Mouse (Mus musculus): Measurements from ENCODE around the gene Magi1. TPM values are rescaled to one million over a fixed set of nuclear protein-coding genes. Genes with fewer than 3 reads are reported as not detected.
A peak's percentile ranks its signal among the peaks of the same experiment; 100 is the strongest.

Magi1 gene
- polyA plus RNA-seq, 1 experiment from 2014 or later = 10.9 TPM

DNA sequence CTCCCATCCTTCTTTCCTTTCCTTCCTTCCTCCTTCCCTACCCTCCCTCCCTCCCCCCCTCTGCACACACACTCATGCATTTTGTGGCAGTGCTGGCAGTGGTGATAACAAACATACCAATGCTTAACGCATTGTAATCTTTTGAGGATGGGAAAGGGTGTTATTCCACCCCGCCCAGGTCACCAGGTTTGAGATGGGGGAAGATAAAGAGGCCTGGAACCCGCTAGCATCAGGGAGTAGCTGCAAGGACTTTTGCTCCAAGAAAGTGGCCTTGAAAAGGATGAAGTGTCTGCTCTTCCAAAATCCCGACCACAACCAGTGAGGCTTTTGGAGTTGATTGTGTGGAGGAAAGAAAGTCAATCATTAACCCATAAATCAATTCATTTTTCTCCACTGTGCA, 218.9 kb downstream of the Magi1 start:
- peaks cover 20% of the 10 kb centered on the region for H3K4me1 ChIP-seq (ENCODE audit: control insufficient read depth, insufficient read depth, low read length)

DNA sequence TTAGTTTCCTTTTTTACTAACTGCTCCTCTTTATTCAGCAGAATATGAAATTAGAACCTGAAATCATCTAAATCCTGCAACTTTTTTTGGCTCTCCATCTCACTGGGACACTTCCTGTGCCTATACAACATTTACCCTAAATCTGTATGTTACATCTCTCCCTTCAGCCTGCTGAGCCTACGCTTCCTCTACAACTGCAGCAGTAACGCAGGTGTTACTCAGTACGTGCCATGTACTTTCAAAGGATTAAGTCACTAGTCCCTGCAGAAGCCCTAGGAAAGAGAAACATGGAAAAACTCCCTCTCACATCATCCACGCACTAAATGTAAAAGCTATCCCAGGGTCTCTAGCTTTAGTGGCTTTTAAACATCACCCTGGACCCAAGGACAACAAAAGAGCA, 220.2 kb downstream of the Magi1 start:
- no peaks in the 10 kb centered on the region for H3K9me3 ChIP-seq (ENCODE audit: control insufficient read depth, low read length)
- H3K27ac ChIP-seq (ENCODE audit: low read depth, low read length) = no peak overlapping the region
- ATAC-seq (ENCODE audit: low FRiP score, low TSS enrichment) = no peak
- H3K4me1 ChIP-seq (ENCODE audit: control insufficient read depth, insufficient read depth, low read length) = peaks cover 12% of the 10 kb centered on the region; the same call in 1 of the 2 replicates
- no peak overlapping the region for H3K4me3 ChIP-seq (ENCODE audit: low read length)
- no peaks in the 10 kb centered on the region for H3K27me3 ChIP-seq (ENCODE audit: control insufficient read depth, insufficient read depth, low read length)
- H3K9ac ChIP-seq (ENCODE audit: low read depth, low read length) = no peak overlapping the region
- WGBS = 89% methylated on average over 4 of the region's 4 CpGs
- no peaks in the 10 kb centered on the region for H3K36me3 ChIP-seq (ENCODE audit: control insufficient read depth, insufficient read depth, low read length)
- H3K4me2 ChIP-seq (replicated peaks; ENCODE audit: low read depth, low read length) = no peak overlapping the region

More for the DNA sequence above, 218.9 kb downstream of the Magi1 start:
- Histone ChIP-seq H3K9me3 (ENCODE audit: control insufficient read depth, low read length) (no peaks in the 10 kb centered on the region), H3K36me3 (ENCODE audit: control insufficient read depth, insufficient read depth, low read length) (no peaks in the 10 kb centered on the region), H3K27ac (ENCODE audit: low read depth, low read length) (no peak overlapping the region), H3K4me3 (ENCODE audit: low read length) (no peak overlapping the region), H3K27me3 (ENCODE audit: control insufficient read depth, insufficient read depth, low read length) (no peaks in the 10 kb centered on the region), H3K9ac (ENCODE audit: low read depth, low read length) (no peak overlapping the region), H3K4me2 (replicated peaks; ENCODE audit: low read depth, low read length) (no peak overlapping the region)
- WGBS = 55% methylated on average over 4 of the region's 4 CpGs
- ATAC-seq (ENCODE audit: low FRiP score, low TSS enrichment) = no peak

DNA sequence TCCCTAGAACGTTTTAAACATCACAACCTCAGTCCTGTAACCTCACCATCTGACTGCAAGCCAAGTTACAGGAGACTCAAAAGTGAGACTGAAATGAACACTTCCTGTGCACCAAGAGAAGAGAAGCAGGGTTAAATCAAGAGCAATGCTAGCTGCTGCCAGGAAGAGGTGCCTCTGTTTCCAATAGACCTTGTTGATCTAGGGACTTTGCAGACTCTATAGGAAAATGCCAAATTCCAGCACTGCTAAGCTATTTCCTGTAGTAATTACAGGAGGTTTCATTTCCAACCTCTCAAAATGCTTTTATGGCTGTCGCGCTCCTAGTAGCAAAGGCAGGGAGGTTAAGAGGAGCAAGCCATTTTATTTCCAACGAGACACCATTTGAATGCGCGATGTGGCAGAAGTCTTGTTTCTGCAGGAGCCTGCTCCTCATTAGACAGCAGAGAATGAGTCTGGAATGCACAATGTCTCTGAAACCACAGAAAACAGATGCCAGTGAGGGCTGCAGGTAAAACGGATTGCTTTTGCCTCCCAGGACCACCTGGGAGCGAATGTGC, 222.2 kb downstream of the Magi1 start:
- no peak overlapping the region for H3K9ac ChIP-seq (ENCODE audit: low read depth, low read length)
- WGBS = 53% methylated on average over 8 of the region's 8 CpGs
- H3K4me2 ChIP-seq (replicated peaks; ENCODE audit: low read depth, low read length) = no peak overlapping the region
- peak overlapping the region; percentile 10; the same call in 1 of the 2 replicates for H3K27ac ChIP-seq (ENCODE audit: low read depth, low read length)
- no peaks in the 10 kb centered on the region for H3K36me3 ChIP-seq (ENCODE audit: control insufficient read depth, insufficient read depth, low read length)
- no peaks in the 10 kb centered on the region for H3K27me3 ChIP-seq (ENCODE audit: control insufficient read depth, insufficient read depth, low read length)
- no peaks in the 10 kb centered on the region for H3K9me3 ChIP-seq (ENCODE audit: control insufficient read depth, low read length)
- H3K4me1 ChIP-seq (ENCODE audit: control insufficient read depth, insufficient read depth, low read length) = peaks cover 12% of the 10 kb centered on the region; the same call in 1 of the 2 replicates
- no peak overlapping the region for H3K4me3 ChIP-seq (ENCODE audit: low read length)
- ATAC-seq (ENCODE audit: low FRiP score, low TSS enrichment) = no peak

DNA sequence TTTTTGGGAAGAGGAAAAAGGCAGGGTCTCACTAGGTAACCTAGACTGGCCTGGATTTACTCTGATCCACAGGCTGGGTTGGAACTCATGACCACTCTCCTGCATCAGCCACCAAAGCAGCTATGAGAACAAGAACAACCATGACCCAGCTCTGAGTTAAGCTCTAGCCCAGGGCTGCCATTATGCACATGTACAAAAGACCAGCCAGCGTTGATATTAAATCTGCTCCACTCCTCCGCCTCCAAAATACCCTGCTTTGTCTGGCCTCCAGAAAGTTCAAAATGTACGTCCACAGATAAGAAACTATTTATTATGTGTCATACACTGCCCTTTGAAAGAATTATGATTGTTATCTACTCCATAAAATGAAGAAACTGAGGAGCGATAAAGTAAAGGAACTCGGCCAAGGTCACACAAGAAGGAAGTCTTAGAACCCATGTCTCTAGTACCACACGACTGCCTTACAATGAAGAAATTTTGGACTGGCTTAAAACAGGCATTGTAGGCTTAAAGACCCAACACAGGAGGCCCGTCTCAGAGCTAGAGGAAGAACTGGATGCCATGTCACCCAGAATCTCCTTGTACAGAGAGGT, 223.0 kb downstream of the Magi1 start:
- no peak overlapping the region for H3K9ac ChIP-seq (ENCODE audit: low read depth, low read length)
- H3K9me3 ChIP-seq (ENCODE audit: control insufficient read depth, low read length) = no peaks in the 10 kb centered on the region
- H3K4me2 ChIP-seq (replicated peaks; ENCODE audit: low read depth, low read length) = no peak overlapping the region
- peak overlapping the region; percentile 10; the same call in 1 of the 2 replicates for H3K27ac ChIP-seq (ENCODE audit: low read depth, low read length)
- peaks cover 12% of the 10 kb centered on the region; the same call in 1 of the 2 replicates for H3K4me1 ChIP-seq (ENCODE audit: control insufficient read depth, insufficient read depth, low read length)
- ATAC-seq (ENCODE audit: low FRiP score, low TSS enrichment) = no peak
- H3K27me3 ChIP-seq (ENCODE audit: control insufficient read depth, insufficient read depth, low read length) = no peaks in the 10 kb centered on the region
- no peak overlapping the region for H3K4me3 ChIP-seq (ENCODE audit: low read length)
- H3K36me3 ChIP-seq (ENCODE audit: control insufficient read depth, insufficient read depth, low read length) = no peaks in the 10 kb centered on the region
- WGBS = 65% methylated on average over 7 of the region's 7 CpGs

DNA sequence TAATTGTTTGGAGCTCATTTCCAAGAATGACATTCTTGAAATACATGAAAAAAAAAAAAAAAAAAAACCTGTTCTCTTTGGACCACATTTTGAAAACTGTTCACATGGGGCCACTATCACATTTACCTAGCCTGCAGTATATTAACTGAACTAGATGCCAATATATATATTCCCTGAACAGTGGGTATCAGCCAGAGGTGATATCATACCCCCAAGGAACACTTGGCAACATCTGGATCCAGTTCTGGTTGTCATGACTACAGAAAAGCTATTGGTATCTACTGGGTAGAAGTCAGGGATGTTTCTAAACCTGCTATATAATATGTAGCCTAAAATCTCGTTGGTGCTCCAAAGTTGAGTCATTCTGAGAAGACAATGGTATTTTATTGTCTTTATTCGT, 224.6 kb downstream of the Magi1 start:
- Histone ChIP-seq H3K27me3 (ENCODE audit: control insufficient read depth, insufficient read depth, low read length) (no peaks in the 10 kb centered on the region), H3K4me2 (replicated peaks; ENCODE audit: low read depth, low read length) (no peak overlapping the region), H3K36me3 (ENCODE audit: control insufficient read depth, insufficient read depth, low read length) (no peaks in the 10 kb centered on the region), H3K27ac (ENCODE audit: low read depth, low read length) (no peak overlapping the region), H3K9ac (ENCODE audit: low read depth, low read length) (no peak overlapping the region), H3K4me1 (ENCODE audit: control insufficient read depth, insufficient read depth, low read length) (peaks cover 12% of the 10 kb centered on the region; the same call in 1 of the 2 replicates), H3K4me3 (ENCODE audit: low read length) (no peak overlapping the region), H3K9me3 (ENCODE audit: control insufficient read depth, low read length) (no peaks in the 10 kb centered on the region)
- ATAC-seq (ENCODE audit: low FRiP score, low TSS enrichment) = no peak
- WGBS = 91% methylated on average over 2 of the region's 2 CpGs

DNA sequence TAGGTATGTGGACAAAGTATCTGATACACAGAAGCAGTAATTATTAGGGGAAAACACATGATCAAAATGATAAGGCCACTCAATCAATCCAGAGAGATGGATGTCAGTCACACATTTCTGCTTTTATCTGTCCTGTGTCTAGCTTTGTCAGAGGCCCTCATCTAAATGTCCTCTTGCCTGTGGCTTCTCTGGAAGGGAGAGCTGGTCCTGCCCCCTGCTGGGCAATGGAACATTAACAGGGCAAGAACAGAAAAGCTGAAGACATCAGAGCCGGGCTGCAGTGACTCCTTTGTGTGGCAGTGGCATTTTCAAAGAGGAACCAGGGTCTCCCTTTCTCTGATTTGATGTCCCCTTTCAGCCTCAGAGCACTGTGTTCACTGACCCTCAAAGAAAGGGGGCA, 229.8 kb downstream of the Magi1 start:
- H3K9ac ChIP-seq (ENCODE audit: low read depth, low read length) = no peak overlapping the region
- no peaks in the 10 kb centered on the region for H3K4me1 ChIP-seq (ENCODE audit: control insufficient read depth, insufficient read depth, low read length)
- H3K4me3 ChIP-seq (ENCODE audit: low read length) = no peak overlapping the region
- no peaks in the 10 kb centered on the region for H3K27me3 ChIP-seq (ENCODE audit: control insufficient read depth, insufficient read depth, low read length)
- no peak overlapping the region for H3K4me2 ChIP-seq (replicated peaks; ENCODE audit: low read depth, low read length)
- no peaks in the 10 kb centered on the region for H3K36me3 ChIP-seq (ENCODE audit: control insufficient read depth, insufficient read depth, low read length)
- whole genome bisulfite sequencing = 21% methylated on average over 1 of the region's 1 CpGs
- 0 out of 2 replicates have a peak, but pooled peaks have one; percentile 55 for ATAC-seq (ENCODE audit: low FRiP score, low TSS enrichment)
- H3K27ac ChIP-seq (ENCODE audit: low read depth, low read length) = no peak overlapping the region
- no peaks in the 10 kb centered on the region for H3K9me3 ChIP-seq (ENCODE audit: control insufficient read depth, low read length)

DNA sequence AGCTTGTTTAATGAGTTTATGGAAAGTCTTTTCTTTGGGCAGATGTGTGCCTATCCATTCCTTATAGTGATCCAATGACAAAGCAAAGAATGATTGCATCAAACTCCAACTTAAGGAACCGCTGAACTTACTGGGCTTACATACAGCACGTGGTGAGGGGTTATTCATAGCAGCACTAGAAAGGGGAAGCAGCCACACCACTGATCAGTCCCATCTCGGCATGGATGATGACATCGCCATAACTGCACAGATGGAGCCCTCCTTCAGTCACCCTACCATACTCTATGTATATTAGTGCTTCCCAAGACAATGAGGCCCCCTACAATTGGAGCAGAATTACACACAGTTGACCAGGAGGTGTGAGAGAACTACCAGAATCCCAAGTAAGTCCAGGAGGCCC, 238.5 kb downstream of the Magi1 start:
- H3K4me3 ChIP-seq (ENCODE audit: low read length) = no peak overlapping the region
- WGBS = 93% methylated on average over 4 of the region's 4 CpGs
- H3K9me3 ChIP-seq (ENCODE audit: control insufficient read depth, low read length) = no peaks in the 10 kb centered on the region
- 0 out of 2 replicates have a peak, but pooled peaks cover 4% of the 10 kb centered on the region for H3K4me1 ChIP-seq (ENCODE audit: control insufficient read depth, insufficient read depth, low read length)
- no peak overlapping the region for H3K27ac ChIP-seq (ENCODE audit: low read depth, low read length)
- ATAC-seq (ENCODE audit: low FRiP score, low TSS enrichment) = no peak
- no peaks in the 10 kb centered on the region for H3K36me3 ChIP-seq (ENCODE audit: control insufficient read depth, insufficient read depth, low read length)
- H3K9ac ChIP-seq (ENCODE audit: low read depth, low read length) = no peak overlapping the region
- H3K27me3 ChIP-seq (ENCODE audit: control insufficient read depth, insufficient read depth, low read length) = no peaks in the 10 kb centered on the region
- H3K4me2 ChIP-seq (replicated peaks; ENCODE audit: low read depth, low read length) = no peak overlapping the region

DNA sequence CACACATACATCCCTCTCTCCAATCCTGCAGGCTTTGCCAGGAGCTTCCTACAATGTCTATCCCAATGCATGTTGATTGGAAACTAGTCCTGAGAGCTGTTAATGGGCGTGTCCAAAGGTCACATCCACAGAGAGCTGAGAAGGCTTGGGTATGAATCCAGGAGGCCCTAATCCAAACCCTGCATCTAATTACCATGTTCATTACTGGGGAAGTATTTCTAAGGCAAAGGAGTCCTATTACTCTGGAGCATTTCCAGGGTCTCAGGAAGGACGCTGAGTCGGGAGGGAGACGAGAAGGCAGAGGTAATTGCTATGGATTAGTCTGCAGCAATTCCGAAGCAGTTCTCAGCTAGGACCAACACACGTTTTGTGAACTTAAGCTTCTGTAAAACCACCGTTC, 240.3 kb downstream of the Magi1 start:
- H3K9me3 ChIP-seq (ENCODE audit: control insufficient read depth, low read length) = peaks cover 4% of the 10 kb centered on the region; the same call in 1 of the 2 replicates
- no peak overlapping the region for H3K4me3 ChIP-seq (ENCODE audit: low read length)
- no peaks in the 10 kb centered on the region for H3K36me3 ChIP-seq (ENCODE audit: control insufficient read depth, insufficient read depth, low read length)
- no peak overlapping the region for H3K27ac ChIP-seq (ENCODE audit: low read depth, low read length)
- no peak overlapping the region for H3K4me2 ChIP-seq (replicated peaks; ENCODE audit: low read depth, low read length)
- H3K4me1 ChIP-seq (ENCODE audit: control insufficient read depth, insufficient read depth, low read length) = 0 out of 2 replicates have a peak, but pooled peaks cover 4% of the 10 kb centered on the region
- H3K9ac ChIP-seq (ENCODE audit: low read depth, low read length) = no peak overlapping the region
- no peak for ATAC-seq (ENCODE audit: low FRiP score, low TSS enrichment)
- no peaks in the 10 kb centered on the region for H3K27me3 ChIP-seq (ENCODE audit: control insufficient read depth, insufficient read depth, low read length)
- 56% methylated on average over 7 of the region's 7 CpGs for WGBS

DNA sequence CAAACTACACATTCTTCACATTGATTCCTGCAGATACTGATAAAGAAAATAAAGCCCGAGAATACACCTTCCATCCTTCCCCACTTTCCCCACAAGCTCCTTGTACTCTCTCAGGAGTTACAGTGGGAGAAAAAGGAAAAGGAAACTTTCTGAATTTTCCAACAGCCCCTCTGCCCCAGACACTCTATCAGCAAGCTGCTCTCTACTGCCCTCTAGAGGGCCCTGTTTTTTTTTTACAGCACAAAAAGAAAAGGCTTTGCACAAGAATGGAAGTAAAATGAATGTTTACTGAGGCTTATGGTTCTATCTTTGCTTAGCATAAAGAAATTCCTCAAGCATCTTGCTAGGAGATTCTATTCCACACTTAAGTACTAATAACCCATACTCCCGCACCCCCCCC, 243.6 kb downstream of the Magi1 start:
- Histone ChIP-seq H3K4me1 (ENCODE audit: control insufficient read depth, insufficient read depth, low read length) (0 out of 2 replicates have a peak, but pooled peaks cover 4% of the 10 kb centered on the region), H3K4me2 (replicated peaks; ENCODE audit: low read depth, low read length) (no peak overlapping the region), H3K9me3 (ENCODE audit: control insufficient read depth, low read length) (peaks cover 4% of the 10 kb centered on the region; the same call in 1 of the 2 replicates), H3K27ac (ENCODE audit: low read depth, low read length) (no peak overlapping the region), H3K4me3 (ENCODE audit: low read length) (no peak overlapping the region), H3K9ac (ENCODE audit: low read depth, low read length) (no peak overlapping the region), H3K27me3 (ENCODE audit: control insufficient read depth, insufficient read depth, low read length) (no peaks in the 10 kb centered on the region), H3K36me3 (ENCODE audit: control insufficient read depth, insufficient read depth, low read length) (no peaks in the 10 kb centered on the region)
- no peak for ATAC-seq (ENCODE audit: low FRiP score, low TSS enrichment)
- WGBS = 68% methylated on average over 2 of the region's 2 CpGs

Data from kidney, embryonic 14.5 days (tissue).